Mouse (Mus musculus): Measurements from ENCODE around the gene Zfyve9. TPM values are rescaled to one million over a fixed set of nuclear protein-coding genes. Genes with fewer than 3 reads are reported as not detected.
"Not testable (repeated sequence)": the region's sequence is repeated elsewhere in the genome, so short reads cannot be mapped to it uniquely, and the experiment has no call there.

Gene Zfyve9
- polyA plus RNA-seq, 1 experiment from 2014 or later, result 17.6 TPM

- no peak for TF ChIP-seq CTCF (IDR thresholded peaks at IDR 0.05)
- ChIA-PET POLR2A (no interaction called here), CTCF (no interaction called here)
- DNase-seq (ENCODE audit: low read depth, low spot score) (no peak), ATAC-seq (no peak)
- no peaks in the 10 kb centered on the region for H3K27me3 ChIP-seq
- in situ Hi-C loops (cut with MboI; ENCODE audit: low pct_unique_long_range_greater_than_20kb), result no loop called here
These were observed 56.5 kb downstream of the Zfyve9 start for GRCm38 (mm10) chr4:108724102-108724501.

- TF ChIP-seq CTCF (IDR thresholded peaks at IDR 0.05), result no peak
- ChIA-PET CTCF (no interaction called here), POLR2A (no interaction called here)
- H3K27me3 ChIP-seq, result no peaks in the 10 kb centered on the region
- no peak for DNase-seq (ENCODE audit: low read depth, low spot score)
- no peak for ATAC-seq
- in situ Hi-C loops (cut with MboI; ENCODE audit: low pct_unique_long_range_greater_than_20kb), result no loop called here
These were observed 59.3 kb downstream of the Zfyve9 start for GRCm38 (mm10) chr4:108721245-108721784.

GRCm38 (mm10) chr4:108719349-108719748 lies 61.2 kb downstream of the Zfyve9 start, which contains the start of gene 3110021N24Rik:
Gene 3110021N24Rik (plus strand): TSS chr4:108719649.
- in situ Hi-C loops (cut with MboI; ENCODE audit: low pct_unique_long_range_greater_than_20kb), result no loop called here
- ChIA-PET CTCF (interaction anchor here (1.0 kb wide), 1 partner anchor 20 kb away, joined by 3 read pairs; no protein-coding TSS in a partner anchor), POLR2A (no interaction called here)
- no peak for ATAC-seq
- TF ChIP-seq CTCF (IDR thresholded peaks at IDR 0.05), result no peak
- no peak for DNase-seq (ENCODE audit: low read depth, low spot score)
- no peaks in the 10 kb centered on the region for H3K27me3 ChIP-seq

GRCm38 (mm10) chr4:108708209-108708608 lies 72.4 kb downstream of the Zfyve9 start:
- DNase-seq (ENCODE audit: low read depth, low spot score) (no peak), ATAC-seq (no peak)
- ChIA-PET POLR2A (interaction anchor here (0.9 kb wide), 1 partner anchor 89 kb away, joined by 3 read pairs; no protein-coding TSS in a partner anchor), CTCF (interaction anchor here (1.1 to 1.6 kb wide), 2 partner anchors 9 to 11 kb away, joined by 3 to 9 read pairs; no protein-coding TSS in a partner anchor)
- in situ Hi-C loops (cut with MboI; ENCODE audit: low pct_unique_long_range_greater_than_20kb), result no loop called here
- H3K27me3 ChIP-seq, result no peaks in the 10 kb centered on the region
- TF ChIP-seq CTCF (IDR thresholded peaks at IDR 0.05), result no peak

GRCm38 (mm10) chr4:108696934-108697333 lies 83.7 kb downstream of the Zfyve9 start:
- DNase-seq (ENCODE audit: low read depth, low spot score) (no peak), ATAC-seq (no peak)
- in situ Hi-C loops (cut with MboI; ENCODE audit: low pct_unique_long_range_greater_than_20kb), result loop anchor here (5.0 to 10.0 kb wide), 2 partner anchors 90 to 298 kb away; no protein-coding TSS in a partner anchor
- peak; percentile 78 for TF ChIP-seq CTCF (IDR thresholded peaks at IDR 0.05)
- ChIA-PET CTCF (interaction anchor here (0.9 to 2.2 kb wide), 15 partner anchors 10 to 153 kb away, joined by 3 to 9 read pairs (median 4); no protein-coding TSS in a partner anchor), POLR2A (no interaction called here)
- H3K27me3 ChIP-seq, result no peaks in the 10 kb centered on the region

GRCm38 (mm10) chr4:108691469-108691868 lies 89.1 kb downstream of the Zfyve9 start:
- H3K27me3 ChIP-seq, result no peaks in the 10 kb centered on the region
- POLR2A ChIA-PET, result no interaction called here
- TF ChIP-seq CTCF (IDR thresholded peaks at IDR 0.05), result no peak
- DNase-seq (ENCODE audit: low read depth, low spot score) (no peak), ATAC-seq (no peak)
- CTCF ChIA-PET, result no interaction called here
- in situ Hi-C loops (cut with MboI; ENCODE audit: low pct_unique_long_range_greater_than_20kb), result loop anchor here (10.0 kb wide), 1 partner anchor 303 kb away; no protein-coding TSS in a partner anchor

GRCm38 (mm10) chr4:108690479-108690878 lies 90.1 kb downstream of the Zfyve9 start:
- no peak for ATAC-seq
- TF ChIP-seq CTCF (IDR thresholded peaks at IDR 0.05), result no peak

GRCm38 (mm10) chr4:108687098-108687497 lies 93.5 kb downstream of the Zfyve9 start:
- POLR2A ChIA-PET; H3K27me3 ChIP-seq; ATAC-seq; in situ Hi-C loops (cut with MboI; ENCODE audit: low pct_unique_long_range_greater_than_20kb); DNase-seq (ENCODE audit: low read depth, low spot score): not testable (repeated sequence)
- CTCF ChIA-PET, result interaction anchor here (0.7 kb wide), 1 partner anchor 9 kb away, joined by 3 read pairs; no protein-coding TSS in a partner anchor

More at GRCm38 (mm10) chr4:108690479-108690878, 90.1 kb downstream of the Zfyve9 start:
- in situ Hi-C loops (cut with MboI; ENCODE audit: low pct_unique_long_range_greater_than_20kb), result loop anchor here (10.0 kb wide), 1 partner anchor 304 kb away; no protein-coding TSS in a partner anchor
- CTCF ChIA-PET, result no interaction called here
- no peaks in the 10 kb centered on the region for H3K27me3 ChIP-seq
- POLR2A ChIA-PET, result no interaction called here
- no peak for DNase-seq (ENCODE audit: low read depth, low spot score)

- DNase-seq (ENCODE audit: low read depth, low spot score) (no peak), ATAC-seq (no peak)
- POLR2A ChIA-PET, result no interaction called here
- no peaks in the 10 kb centered on the region for H3K27me3 ChIP-seq
- in situ Hi-C loops (cut with MboI; ENCODE audit: low pct_unique_long_range_greater_than_20kb), result no loop called here
- TF ChIP-seq CTCF (IDR thresholded peaks at IDR 0.05), result no peak
- CTCF ChIA-PET, result interaction anchor here (0.7 kb wide), 1 partner anchor 10 kb away, joined by 3 read pairs; no protein-coding TSS in a partner anchor
These were observed 94.4 kb downstream of the Zfyve9 start for GRCm38 (mm10) chr4:108686156-108686555.

GRCm38 (mm10) chr4:108664407-108664806 lies 116.2 kb downstream of the Zfyve9 start:
- H3K27me3 ChIP-seq, result no peaks in the 10 kb centered on the region
- in situ Hi-C loops (cut with MboI; ENCODE audit: low pct_unique_long_range_greater_than_20kb), result no loop called here
- ChIA-PET POLR2A (no interaction called here), CTCF (interaction anchor here (0.6 to 1.2 kb wide), 2 partner anchors 18 to 26 kb away, joined by 3 to 4 read pairs; no protein-coding TSS in a partner anchor)
- peak; percentile 58 for TF ChIP-seq CTCF (IDR thresholded peaks at IDR 0.05)
- DNase-seq (ENCODE audit: low read depth, low spot score) (no peak), ATAC-seq (no peak)

GRCm38 (mm10) chr4:108638752-108639151 lies 141.8 kb downstream of the Zfyve9 start:
- in situ Hi-C loops (cut with MboI; ENCODE audit: low pct_unique_long_range_greater_than_20kb), result no loop called here

More at GRCm38 (mm10) chr4:108638752-108639151, 141.8 kb downstream of the Zfyve9 start:
- no peaks in the 10 kb centered on the region for H3K27me3 ChIP-seq
- DNase-seq (ENCODE audit: low read depth, low spot score) (no peak), ATAC-seq (no peak)
- POLR2A ChIA-PET, result interaction anchor here (0.7 kb wide), 1 partner anchor 173 kb away, joined by 3 read pairs; no protein-coding TSS in a partner anchor
- CTCF ChIA-PET, result interaction anchor here (1.2 kb wide), 1 partner anchor 26 kb away, joined by 3 read pairs; no protein-coding TSS in a partner anchor
- TF ChIP-seq CTCF (IDR thresholded peaks at IDR 0.05), result no peak
